Mouse (Mus musculus) mouse embryonic stem cell (cell line): Measurements from ENCODE around the gene Cracr2b.
"Not testable (repeated sequence)": the region's sequence is repeated elsewhere in the genome, so short reads cannot be mapped to it uniquely, and the experiment has no call there.

Experiments
- in situ Hi-C, 2 experiments: fragments of 300-500 bp; cut with MboI; formaldehyde crosslinking; loops; 1 replicate in 1 of 2; 3 replicates in 1 of 2; pipeline ENCODE4 v1.14.3; 2019 to 2020; ENCODE audit warnings: low sequenced_read_pairs in 2 of 2, low pct_unique_long_range_greater_than_20kb in 1 of 2, mixed read lengths in 1 of 2; ENCODE audit not compliant: unreplicated experiment in 1 of 2

Cracr2b gene

DNA sequence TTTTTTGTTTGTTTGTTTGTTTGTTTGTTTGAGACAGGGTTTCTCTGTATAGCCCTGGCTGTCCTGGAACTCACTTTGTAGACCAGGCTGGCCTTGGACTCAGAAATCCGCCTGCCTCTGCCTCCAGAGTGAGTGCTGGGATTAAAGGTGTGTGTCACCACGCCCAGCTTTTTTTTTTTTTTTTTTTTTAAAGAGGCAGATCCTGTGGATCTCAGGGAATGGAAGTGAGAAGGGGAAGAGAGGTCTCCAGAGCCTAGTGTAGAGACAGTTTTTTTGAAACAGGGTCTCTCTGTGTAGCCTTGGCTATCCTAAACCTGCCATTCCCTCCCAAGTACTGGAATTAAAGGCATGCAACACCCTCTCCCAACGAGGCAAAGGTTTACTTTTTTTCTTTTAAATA lies 14.5 kb upstream of the Cracr2b start:
- in situ Hi-C loops = not testable (repeated sequence)

DNA sequence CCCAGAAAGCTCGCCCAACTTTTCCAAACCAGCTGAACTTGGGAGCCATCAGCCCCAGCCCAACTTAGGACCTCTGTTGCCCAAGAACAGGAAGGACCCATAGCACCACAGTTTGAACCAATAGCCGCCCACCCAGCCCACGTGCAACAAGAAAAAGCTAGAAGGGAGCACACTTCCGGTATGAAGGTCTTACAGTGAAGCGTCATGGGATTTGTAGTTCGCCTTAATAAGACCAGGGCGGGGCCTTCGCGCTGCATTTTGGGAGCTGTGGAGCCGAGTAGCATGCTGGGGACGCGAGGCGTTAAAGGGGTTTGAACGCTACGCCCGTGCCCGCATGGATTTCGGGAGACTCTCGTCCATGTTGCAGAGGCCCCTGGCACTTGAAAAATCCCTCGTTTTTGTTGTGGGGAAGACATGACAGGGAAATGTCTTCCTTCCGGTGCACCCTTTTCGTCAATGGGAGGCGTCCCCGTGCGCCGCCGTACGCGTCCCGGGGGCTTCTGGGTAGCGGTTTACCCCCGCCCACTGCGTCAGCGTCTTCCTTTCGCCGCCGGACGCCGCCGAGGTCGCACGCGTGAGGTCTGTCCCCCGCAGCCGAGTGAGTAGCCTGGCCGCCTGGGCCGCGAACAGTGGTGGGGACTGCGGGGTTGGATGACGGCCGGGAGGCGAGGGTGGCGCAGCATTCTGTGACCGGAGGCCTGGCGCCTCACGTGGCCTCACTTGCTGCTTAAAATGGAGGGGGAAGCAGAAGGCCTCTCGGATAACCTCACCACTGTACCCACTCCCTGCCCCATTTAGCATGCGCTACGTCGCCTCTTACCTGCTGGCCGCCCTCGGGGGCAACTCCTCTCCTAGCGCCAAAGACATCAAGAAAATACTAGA lies 13.5 kb upstream of the Cracr2b start, which contains the start of gene Rplp2:
Gene Rplp2, plus strand, starts transcription at position 261 of the 882 bp plus-strand sequence.
- in situ Hi-C loops = no loop called here

DNA sequence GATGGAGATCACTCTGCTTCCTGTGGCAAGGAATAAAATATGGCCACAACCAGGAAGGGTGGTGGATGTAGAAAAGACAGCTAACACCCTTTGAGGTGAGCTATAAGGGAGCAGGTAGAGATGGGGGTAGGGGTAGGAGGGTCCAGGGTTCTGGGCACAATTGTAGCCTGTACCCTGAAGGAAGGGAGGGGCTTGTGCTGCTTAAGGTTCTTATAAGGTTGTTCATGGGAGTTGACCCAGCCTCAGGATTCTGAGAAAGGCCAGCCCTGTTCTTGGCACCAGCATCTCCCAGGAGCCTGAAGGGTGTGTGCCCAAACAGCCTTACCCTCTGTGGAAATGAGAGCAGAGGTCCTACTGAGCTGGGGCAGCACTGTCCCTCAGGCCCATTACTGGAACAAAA lies 9.0 kb upstream of the Cracr2b start:
- in situ Hi-C loops = loop anchor here in 1 of 2 experiments (25.0 kb wide), 1 partner anchor 1515 kb away; the partner anchor contains the start of gene Utf1

DNA sequence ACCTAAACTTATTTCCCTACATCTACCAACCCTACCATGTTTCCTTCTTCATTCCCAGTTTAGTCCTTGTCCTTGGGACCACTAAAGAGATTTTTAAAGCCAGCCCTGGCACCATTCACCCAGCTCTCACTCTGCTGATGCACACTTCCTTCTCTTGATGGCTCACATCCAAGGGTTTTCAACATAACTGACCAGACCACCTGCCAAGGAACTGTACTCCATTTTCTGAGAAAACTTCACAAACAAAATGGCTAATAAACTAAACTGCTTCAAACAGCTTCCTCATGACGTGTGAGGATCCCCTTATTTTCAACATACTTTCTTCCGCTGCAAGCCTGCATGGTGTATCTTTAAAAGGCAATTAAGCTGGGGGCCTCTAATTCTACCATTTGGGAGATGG lies 7.3 kb upstream of the Cracr2b start:
- in situ Hi-C loops = loop anchor here in 1 of 2 experiments (25.0 kb wide), 1 partner anchor 1516 kb away; the partner anchor contains the start of gene Utf1

DNA sequence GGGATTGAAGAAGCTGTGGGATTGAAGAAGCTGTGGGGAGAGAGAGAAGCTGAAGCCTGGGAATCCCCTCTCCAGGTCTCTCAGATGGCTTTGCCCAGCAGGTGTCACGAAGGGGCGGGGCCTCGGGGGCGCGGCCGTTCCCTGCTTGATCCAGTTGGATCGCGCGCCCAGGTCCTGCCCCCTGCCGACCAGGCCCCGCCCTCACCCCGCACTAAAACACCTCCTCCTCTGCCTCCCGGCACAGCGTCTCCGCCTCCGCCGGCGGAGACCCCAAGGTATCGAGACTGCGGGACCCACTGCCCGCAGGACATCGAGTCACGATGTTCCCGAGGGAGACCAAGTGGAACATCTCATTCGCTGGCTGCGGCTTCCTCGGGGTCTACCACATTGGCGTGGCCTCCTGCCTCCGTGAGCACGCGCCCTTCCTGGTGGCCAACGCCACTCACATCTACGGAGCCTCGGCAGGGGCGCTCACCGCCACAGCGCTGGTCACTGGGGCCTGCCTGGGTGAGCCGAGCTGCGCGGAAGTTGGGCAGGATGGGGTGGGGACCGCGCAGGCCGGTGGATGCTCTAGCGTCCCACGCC lies 5.8 kb upstream of the Cracr2b start, which contains the start of gene Pnpla2:
Gene Pnpla2, plus strand, starts transcription at position 232 of the 585 bp plus-strand sequence.
- in situ Hi-C loops = loop anchor here in 1 of 2 experiments (25.0 kb wide), 1 partner anchor 1518 kb away; the partner anchor contains the start of gene Utf1

DNA sequence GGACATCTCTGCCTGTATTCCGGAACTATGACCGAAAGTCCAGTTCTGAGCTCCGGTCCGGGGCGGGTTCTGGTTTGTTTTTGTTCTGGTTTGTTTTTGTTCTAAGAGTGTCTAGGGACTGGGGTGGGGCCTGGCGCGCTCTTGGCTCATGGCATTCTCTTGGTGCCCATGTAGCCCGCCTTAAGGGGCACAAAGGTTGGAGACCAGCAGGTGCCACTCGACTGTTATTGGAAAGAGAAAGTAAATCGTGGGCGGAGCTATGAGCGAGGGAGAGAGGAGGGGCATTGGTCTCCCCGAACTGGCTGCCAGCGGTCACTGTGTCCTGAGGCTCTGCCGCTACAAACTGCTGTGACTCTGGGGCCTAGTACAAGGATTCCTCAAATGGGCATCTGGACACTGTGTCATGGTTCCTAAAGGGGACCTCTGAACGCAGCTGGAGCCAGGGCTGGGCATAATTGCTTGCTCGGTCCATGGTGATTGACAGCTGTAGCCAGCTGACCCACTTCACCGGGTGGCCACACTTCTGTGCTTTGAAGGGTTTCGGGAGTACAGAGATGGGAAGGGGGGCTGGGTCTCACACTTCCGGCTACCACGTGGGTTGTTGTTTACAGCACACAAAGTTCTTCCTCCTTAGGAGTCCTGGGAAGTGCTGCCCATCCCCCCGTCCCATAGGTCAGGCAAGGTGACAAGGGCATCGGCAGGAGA lies 5.1 kb upstream of the Cracr2b start:
- in situ Hi-C loops = loop anchor here in 1 of 2 experiments (25.0 kb wide), 1 partner anchor 1518 kb away; the partner anchor contains the start of gene Utf1

DNA sequence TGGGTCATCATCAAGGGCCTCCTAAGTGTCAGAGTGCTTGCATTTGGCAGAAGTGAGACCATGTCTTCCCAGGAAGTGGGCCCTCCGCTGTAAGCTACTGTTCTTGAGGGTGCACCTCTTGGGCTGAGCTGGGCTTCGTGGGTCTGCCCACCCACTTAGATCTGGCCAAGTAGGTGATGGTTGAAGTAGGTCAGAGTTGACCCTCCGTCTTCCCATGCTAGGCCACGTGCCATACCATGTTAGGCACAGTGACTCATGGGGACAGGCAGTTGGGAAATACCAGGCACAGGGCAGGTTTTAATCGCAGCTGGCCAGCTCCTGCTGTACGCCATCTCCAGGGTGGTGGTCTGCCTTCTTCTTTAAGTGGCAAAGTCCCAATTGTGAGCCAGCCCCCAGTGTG lies 4.2 kb upstream of the Cracr2b start:
- in situ Hi-C loops = loop anchor here in 1 of 2 experiments (25.0 kb wide), 1 partner anchor 1519 kb away; the partner anchor contains the start of gene Utf1

DNA sequence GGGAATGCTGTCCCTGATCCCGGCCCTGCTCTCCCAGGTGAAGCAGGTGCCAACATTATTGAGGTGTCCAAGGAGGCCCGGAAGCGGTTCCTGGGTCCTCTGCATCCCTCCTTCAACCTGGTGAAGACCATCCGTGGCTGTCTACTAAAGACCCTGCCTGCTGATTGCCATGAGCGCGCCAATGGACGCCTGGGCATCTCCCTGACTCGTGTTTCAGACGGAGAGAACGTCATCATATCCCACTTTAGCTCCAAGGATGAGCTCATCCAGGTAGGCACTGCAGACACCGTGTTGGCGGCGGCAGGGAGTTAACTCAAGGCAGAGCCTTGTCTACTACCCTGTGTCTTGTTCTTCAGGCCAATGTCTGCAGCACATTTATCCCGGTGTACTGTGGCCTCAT lies 3.7 kb upstream of the Cracr2b start:
- in situ Hi-C loops = loop anchor here in 1 of 2 experiments (25.0 kb wide), 1 partner anchor 1520 kb away; the partner anchor contains the start of gene Utf1

DNA sequence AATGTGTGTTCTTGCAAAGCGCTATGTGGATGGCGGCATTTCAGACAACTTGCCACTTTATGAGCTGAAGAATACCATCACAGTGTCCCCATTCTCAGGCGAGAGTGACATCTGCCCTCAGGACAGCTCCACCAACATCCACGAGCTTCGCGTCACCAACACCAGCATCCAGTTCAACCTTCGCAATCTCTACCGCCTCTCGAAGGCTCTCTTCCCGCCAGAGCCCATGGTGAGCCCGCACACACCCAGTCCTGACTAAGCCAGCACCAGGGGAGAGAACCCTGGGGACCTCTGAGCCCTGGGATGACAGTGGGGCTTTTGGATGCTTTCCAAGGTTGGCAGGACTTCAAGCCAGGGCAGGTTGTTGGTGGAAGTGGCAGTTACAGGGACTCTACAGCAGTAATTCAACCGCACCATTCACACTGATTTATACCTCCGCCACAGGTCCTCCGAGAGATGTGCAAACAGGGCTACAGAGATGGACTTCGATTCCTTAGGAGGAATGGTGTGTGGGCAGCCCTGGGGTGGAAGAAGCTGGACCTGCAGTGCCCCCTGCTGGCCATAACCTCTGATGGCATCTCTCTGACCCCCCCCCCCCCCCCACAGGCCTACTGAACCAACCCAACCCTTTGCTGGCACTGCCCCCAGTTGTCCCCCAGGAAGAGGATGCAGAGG lies 2.8 kb upstream of the Cracr2b start:
- in situ Hi-C loops = loop anchor here in 1 of 2 experiments (25.0 kb wide), 1 partner anchor 1521 kb away; the partner anchor contains the start of gene Utf1

DNA sequence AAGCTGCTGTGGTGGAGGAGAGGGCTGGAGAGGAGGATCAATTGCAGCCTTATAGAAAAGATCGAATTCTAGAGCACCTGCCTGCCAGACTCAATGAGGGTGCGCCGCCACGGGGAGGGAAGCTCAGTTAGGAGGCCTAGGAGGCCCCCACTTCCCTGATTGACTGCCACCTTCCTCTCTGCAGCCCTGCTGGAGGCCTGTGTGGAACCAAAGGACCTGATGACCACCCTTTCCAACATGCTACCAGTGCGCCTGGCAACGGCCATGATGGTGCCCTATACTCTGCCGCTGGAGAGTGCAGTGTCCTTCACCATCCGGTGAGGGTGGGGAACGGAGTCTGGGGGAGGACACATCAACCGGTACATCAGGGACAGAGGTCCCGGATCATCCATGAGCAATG lies 2.2 kb upstream of the Cracr2b start:
- in situ Hi-C loops = loop anchor here in 1 of 2 experiments (25.0 kb wide), 1 partner anchor 1521 kb away; the partner anchor contains the start of gene Utf1

DNA sequence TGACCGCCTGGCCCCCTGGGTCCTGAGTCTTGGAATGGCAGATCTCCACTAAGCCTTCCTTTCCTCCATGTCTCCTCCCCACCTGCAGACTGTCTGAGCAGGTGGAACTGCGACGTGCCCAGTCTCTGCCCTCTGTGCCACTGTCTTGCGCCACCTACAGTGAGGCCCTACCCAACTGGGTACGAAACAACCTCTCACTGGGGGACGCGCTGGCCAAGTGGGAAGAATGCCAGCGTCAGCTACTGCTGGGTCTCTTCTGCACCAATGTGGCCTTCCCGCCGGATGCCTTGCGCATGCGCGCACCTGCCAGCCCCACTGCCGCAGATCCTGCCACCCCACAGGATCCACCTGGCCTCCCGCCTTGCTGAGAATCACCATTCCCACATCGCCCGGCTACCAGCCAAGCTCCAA lies 1.6 kb upstream of the Cracr2b start:
- in situ Hi-C loops = loop anchor here in 1 of 2 experiments (25.0 kb wide), 1 partner anchor 1522 kb away; the partner anchor contains the start of gene Utf1

DNA sequence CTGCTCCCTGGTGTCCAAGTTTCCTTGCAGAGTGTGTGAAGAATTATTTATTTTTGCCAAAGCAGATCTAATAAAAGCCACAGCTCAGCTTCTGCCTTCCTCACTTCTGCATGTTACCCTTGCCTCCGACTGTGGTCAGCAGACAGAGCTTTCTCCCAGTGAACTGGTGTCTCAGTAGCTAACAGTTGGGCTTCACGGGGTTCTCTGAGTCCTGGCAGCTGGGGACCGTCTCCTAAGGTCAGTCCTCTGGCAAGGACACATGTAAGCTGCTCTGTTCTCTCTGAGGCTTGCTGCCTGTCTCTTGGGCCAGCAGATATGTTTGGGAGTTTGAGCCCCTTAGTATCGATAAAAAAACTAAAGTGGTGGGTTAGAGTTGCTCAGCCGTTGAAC lies 898 bp upstream of the Cracr2b start:
- in situ Hi-C loops = loop anchor here in 1 of 2 experiments (25.0 kb wide), 1 partner anchor 1523 kb away; the partner anchor contains the start of gene Utf1

DNA sequence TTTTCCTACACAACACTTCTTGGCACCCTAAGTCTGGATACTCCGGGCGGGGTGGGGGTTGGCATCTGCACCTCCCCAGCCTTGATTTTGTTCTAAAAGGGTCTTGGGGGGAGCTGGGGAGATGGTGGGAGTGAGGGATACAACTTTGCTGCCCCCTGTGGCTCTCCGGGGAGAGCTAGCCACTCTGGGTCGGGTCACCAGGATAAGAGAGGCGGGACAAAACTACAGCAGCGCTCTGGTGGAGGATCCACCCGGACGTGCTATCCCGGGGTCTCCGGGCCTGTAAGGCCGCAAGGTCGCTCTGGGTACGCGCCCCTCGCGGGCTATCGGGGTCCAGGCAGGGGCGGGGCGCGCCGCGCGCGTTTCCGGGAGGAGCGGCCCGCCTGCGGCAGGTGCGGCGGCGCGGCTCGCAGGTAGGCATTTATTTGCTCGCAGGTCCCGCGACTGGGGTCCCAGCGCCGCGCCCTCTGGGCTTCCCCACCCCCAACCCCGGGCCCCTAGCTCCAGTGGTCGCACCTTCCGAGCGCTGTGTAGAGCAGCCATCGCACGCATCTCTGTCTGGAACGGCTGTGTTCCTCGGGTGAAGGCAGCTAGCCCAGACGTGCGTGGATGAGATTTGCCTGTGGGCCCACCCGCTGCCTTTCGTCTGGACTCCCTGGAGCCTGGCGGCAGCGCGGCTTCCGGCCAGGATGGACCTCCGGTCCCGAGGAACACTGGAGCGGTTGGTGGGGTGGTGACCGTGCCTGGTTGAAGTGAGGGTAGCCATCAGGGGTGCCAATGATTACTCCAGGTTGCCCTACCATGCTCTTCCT lies 833 bp downstream of the Cracr2b start:
- in situ Hi-C loops = loop anchor here in 1 of 2 experiments (25.0 kb wide), 1 partner anchor 1524 kb away; the partner anchor contains the start of gene Utf1

DNA sequence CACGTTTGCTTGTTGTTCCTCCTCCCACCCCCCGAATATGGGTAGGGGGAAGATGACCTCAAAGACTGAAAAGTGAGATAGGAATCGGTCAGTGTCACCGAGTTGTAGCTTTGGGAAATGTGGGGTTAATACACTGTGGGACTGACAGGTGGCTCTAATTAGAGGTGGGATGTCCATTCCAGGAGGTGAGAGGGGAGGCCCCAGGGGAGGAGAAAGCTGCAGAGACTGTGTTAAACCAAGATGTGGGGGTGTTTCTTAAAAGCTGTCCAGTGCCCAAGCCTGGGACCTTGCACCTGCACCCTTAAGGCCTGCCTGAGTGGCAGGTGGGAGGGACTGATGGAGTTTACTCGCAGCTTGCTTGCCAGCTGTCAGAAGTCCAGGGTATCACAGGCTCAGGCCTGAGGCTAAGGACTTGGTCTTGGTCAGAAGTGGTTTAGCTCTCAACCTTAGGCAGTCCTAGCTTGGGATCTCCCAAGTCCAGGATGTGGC lies 1.5 kb downstream of the Cracr2b start:
- in situ Hi-C loops = loop anchor here in 1 of 2 experiments (25.0 kb wide), 1 partner anchor 1525 kb away; the partner anchor contains the start of gene Utf1

DNA sequence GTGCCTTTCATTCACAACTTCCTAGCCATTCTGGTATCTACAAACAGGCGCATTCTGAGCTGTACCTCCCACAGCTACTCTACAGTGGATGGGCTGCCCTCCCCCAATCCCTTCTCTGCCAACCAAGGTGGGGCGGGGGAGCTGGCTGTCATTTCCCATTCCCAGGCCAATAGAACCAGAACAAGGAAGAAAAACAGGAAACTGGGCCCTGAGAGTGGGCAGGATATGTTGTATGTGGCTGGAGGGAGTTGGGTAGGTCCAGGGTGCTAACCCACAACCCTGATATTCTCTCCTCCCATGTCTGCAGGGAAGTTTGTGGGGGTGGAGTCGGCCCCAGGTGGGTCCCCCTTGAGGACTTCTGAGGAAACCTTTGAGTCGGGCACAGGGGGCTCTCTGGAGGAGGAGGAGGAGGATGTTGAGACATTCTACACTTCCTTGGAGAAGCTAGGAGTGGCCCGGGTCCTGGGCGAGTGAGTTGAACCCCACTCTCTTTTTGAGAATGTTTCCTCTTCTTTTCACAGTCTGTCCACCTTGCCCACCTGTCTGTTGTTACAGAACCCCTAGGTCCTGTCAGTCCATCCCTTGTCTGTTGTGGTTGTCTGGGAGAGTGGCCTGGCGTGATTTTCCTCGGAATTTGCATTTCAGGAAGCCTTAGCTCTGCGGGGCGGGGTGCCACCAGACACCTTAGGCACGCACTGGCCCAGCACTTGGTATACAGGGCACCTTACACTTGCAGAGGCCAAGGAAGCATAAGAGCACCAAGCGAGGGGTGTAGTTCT lies 3.1 kb downstream of the Cracr2b start:
- in situ Hi-C loops = loop anchor here in 1 of 2 experiments (25.0 kb wide), 1 partner anchor 1527 kb away; the partner anchor contains the start of gene Utf1
